Mouse (Mus musculus) liver, adult 2 months (tissue): ENCODE results near the gene Pilrb2.

Experiments
- CTCF ChIP-seq: fragments of 200-500 bp; IDR thresholded peaks from 2 replicates; pipeline ENCODE4 v1.5.1; 2011; ENCODE audit warnings: low read depth, low read length, control low read depth
- POLR2A ChIP-seq: fragments of 200-500 bp; IDR thresholded peaks from 2 replicates; pipeline ENCODE4 v1.6.1; 2011; ENCODE audit warnings: low read length, control low read depth; ENCODE audit not compliant: insufficient read depth; ENCODE audit errors: extremely low read depth

- no peak for TF ChIP-seq CTCF
- no peak for TF ChIP-seq POLR2A
Measured at GRCm38 (mm10) chr5:137825971-137826370, 45.6 kb downstream of the Pilrb2 start.
